Mouse (Mus musculus) adrenal gland, postnatal 4 days (tissue): ENCODE measurements around the gene Sun1. TPM values are rescaled to one million over a fixed set of nuclear protein-coding genes. Genes with fewer than 3 reads are reported as not detected.

Source experiments
- DNase-seq, 2 experiments: peaks; one replicate each; pipeline ENCODE4 v3.0.0; 2021 to 2022; ENCODE audit warnings: low spot score in 2 of 2, mixed read lengths in 2 of 2
- total RNA-seq, 2 experiments: library from RNA; stranded (reverse); gene quantifications; 2 replicates each; pipeline ENCODE4 v1.2.3; 2021

Gene Sun1
- total RNA-seq, 2 experiments from 2014 or later, result 78.5 to 81.6 TPM

DNA sequence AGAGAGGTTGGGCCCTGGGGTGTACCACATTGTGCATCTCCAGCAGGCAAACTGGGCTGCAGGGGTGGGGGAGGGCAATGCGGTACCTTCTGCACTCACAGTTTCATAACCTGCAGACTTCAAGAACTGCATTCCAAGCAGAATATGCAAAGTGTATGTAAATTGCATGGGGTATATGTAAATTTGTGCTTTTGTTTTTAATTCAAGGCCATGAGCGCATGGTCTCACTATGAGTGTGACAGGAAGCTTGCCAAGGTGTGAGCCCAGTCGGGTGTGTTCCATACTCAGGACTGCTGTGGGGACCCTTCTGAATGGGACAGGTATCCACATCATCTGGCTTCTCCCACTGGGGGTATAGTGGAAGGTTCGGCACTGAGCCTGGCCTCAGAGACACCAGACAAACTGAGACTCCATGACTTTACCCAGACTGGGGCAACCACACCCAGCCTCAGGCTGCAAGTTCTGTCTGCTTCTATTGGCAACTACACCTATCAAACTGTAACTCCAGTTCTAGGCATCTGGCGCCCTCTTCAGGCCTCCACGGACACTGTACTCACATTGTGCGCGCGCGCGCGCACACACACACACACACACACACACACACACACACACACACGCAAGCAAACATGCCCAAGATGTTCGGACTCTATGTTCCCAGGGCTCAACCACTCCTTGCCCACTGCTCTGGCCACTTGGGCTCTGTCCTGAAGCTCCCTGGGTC, 83.2 kb downstream of the Sun1 start:
- DNase-seq, result no peak

DNA sequence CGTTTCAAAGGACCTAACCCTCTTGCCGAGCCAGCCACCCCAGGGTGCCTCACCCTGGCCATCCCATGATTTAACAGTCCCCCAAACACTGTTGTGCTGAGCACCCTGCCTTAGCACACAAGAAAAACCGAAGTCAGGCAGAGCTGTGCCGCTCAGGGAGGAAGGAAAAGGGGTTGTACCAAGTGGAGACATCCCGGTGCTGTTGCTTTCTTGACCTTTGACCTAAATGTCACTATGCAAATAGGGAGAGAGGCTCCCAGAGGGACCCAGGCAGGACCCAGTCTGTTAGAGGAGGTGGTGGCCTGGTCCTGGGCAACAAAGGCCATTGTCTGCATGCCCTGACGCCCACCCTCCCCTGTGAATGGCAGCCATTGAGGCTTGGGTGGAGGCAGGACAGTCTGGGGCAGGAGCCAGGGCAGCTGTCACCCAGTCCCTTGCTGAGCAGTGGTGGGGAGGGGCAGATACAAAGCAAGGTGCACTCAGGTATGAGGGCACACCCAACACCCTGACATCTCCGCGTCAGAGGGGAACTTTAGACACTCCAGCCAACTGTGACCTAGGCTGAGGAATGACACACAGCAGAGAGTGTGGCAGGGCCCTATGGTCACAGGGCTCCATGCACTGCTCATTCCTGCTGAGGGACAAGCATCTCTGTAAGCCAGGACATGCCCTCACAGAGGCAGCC, 85.1 kb downstream of the Sun1 start:
- no peak for DNase-seq

DNA sequence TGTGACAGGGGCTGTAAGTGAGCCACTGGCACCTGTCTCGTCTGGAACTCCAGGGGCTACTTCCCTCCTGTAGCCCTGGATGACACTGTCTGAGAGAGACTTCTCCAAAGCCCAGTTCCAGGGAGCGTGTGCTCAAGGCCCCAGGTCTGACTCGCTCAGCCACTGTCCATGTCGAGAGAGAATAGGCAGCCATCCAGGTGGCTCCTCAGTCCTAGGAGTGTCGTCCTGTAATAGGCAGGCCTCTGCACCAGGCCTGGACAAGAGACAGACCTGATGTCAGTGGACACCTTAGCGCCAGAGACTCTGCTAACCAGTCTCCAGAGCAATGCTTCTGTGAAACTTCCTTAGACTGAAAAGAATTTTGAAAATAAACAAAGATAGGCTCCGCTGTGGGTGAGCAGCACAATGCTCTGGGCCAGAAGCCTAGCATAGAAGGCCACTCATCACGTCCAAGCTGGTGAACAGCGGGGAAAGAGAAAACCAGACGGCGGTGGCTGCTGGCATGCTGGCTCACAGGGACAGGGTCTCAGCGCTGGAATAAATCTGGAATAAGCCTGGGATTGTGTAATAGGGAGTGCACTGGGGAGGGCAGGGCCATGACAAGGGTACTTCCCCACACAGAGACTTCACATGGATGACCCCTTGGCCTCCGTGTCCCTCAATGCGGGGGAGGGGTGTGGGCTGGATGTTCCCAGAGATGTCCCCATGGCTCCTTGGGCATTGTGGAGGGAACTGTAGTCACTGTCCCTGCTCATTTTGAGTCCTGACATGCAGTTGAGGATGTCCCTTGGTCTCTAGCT, 85.9 kb downstream of the Sun1 start:
- no peak for DNase-seq

DNA sequence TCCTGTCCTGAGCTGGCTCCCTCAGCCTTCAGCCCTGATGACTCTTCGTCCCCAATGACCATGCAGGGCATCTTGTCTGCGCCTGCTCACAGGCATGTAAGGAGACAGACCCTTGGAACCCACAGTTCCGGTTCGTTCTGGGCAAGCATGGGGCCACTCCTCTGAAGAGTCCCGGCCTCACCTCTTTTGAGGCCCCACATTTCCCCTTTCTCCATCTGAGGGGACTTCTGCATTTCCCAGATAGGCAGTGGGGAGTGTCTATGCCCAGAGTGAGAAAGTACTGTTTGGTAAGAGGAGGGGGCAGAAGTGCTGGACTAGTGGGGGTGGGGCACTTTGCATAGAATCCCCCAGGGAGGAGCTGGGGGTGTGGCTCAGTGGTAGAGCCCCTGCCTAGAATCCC, 86.7 kb downstream of the Sun1 start:
- no peak for DNase-seq

DNA sequence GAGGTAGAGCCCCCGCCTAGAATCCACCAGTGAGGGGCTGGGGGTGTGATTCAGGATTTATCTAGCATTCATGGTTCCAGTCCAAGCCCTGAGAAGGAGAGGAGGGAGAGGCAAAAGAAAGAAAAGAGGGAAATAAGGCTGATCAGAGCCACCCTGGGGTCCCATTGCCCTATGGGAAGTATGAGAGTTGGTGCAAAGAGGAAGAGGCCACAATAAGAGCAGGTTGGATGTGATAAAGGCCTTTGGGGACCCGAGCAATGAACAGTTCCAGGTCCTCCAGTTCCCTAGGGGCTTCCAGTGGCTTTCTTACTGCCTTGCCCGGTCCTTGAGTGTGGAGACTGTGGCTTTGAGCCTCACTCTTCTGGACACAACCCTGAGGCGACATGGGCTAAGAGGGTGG, 87.3 kb downstream of the Sun1 start:
- no peak for DNase-seq

DNA sequence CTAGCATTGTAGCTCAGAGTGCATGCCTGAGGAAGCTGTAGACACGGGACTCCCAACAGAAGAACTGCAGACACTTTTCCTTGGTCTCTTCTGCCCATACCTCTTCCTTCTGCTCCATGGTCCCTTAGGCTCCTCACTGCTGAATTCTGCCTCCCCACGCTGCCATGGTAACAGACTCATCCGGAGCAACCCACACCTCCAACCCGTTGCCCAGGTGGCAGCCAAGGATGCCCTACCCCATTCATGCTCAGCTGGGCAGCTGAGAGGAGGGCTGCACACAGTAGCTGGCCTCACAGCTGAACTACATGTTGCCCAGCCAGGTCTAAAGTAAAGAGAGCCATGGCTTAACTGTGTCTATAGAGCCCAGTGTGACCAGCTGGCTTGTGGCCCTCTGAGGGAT, 88.2 kb downstream of the Sun1 start:
- no peak for DNase-seq

DNA sequence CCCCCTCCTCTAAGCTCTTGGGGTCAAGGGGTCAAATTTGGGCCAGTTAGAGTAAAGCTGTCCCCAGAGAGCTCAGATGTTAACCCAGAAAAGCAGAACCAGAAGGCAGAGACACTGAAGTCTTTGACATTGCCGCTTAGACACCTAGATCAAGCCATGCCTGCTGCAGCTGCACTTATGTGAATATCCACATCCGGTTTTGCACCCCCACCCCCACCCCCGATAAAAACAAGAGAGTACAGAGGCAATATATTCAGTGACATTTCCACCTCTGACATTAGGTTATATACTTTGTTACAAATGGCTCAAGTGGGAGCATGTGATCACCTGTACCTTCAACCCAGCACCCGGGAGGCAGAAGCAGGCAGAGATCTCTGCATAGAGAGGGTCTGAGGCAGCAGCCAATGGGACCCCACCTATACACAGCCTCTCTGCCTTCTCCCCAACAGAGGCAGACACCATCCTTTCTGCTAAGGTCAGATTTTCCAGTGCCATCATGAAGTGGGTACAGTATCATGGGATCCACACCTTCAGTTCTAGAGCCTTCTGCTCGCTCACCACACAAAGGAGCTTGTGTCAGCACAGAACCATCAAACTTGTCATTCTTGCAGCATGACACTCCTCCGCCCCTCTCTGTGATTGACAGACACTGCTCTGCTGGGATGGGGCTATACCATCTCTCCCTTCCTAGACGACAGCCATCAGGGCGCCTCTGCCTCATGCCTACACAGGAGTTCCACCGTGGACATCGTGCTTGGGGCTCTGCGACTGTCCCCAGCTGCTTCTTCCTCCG, 90.2 kb downstream of the Sun1 start:
- no peak for DNase-seq

DNA sequence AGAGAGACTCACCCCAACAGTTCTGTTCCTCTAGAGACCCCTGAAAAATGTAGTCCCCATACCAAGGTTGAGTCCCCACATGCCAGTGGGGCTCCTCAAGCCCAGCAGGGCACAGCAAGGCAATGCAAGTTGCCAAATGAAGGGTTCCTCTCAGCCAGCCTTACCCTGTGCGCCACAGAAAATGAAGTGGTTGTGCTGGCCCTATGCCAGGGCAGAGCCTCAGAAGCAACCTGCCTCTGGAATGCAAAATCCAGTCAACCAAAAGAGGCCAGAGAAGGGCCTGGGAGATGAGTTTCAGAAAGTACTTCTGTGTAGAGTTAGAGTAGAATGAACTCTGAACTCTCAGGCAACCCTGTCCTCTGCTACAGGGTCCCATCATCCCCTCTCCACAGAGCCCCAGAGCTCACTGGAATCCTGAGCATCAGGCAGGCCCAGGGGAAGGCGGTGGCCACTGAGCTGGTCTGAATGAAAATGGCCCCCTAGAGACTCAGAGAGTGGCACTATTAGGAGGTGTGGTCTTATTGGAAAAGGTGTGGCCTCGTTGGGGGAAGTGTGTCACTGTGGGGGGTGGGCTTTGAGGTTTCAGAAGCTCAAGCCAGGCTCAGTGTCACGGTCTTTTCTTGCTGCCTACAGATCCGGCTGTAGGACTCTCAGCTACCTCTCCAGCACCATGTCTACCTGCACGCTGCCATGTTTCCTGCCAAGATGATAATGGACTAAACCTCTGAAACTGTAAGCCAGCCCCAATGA, 91.5 kb downstream of the Sun1 start:
- no peak for DNase-seq

DNA sequence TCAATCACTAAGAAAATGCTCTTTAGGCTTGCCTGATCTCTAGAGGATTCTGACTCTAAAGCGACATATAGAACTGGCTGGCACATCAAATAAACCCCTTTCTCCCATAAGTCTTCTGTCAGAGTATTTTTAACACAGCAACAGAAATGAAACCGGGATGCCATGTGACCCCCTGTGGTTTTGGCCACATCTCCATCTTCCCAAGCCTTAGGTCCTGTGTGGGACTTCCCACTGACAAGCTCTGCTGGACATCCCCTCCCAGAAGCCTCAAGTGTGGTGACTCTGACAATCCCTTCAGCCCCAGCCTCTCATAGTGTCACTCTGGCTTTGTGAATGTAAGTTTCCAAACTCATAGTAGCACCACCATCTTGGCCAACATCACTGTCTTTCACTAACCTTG, 93.7 kb downstream of the Sun1 start:
- no peak for DNase-seq

DNA sequence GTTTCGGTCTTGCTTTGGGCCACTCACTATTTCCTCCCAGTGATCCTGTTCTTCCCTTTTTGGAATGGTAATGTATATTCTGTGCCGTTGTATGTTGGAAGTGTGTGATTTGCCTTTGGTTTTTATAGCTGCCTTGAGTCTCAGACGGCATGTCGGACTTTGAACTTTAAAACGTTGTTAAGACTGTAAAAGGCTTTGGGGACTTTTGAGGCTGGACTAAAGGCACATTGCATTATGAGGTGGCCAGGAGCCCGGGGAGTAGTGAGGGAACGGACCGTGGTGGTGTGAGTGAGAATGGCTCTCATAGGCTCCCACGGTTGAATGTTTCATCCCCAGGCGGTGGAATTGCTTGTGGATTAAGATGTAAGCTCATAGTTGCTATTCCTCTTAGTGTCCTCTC, 96.7 kb downstream of the Sun1 start:
- DNase-seq, result no peak

DNA sequence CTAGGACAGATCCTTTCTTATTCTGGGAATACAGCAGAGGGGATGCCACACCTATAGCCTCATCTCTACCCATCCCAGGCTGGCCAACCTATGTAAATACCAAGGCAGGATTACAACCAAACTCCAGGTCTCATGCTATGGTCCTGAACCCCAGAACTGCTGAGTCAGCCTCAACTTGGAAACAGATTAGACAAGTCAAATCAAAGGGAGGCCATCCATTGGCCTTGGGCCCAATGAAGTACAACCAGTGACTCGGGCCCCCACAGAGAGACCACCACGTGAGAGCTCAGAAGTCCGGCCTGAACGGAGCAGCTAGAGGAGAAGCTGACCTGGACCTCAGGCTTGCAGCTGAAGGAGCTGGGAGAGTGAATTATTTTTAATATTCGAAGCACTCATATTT, 97.3 kb downstream of the Sun1 start:
- DNase-seq, result no peak

Other genes starting within 250 kb of the Sun1 start
- 10 to 100 TPM; 30.4 to 33.9 TPM for gene Pdgfa, start 203.3 kb upstream of the Sun1 start, total RNA-seq
- 10 to 100 TPM; 23.1 to 31.3 TPM for gene Prkar1b, start 50.6 kb upstream of the Sun1 start, total RNA-seq
- 10 to 100 TPM; 15.8 to 16.1 TPM for gene Dnaaf5, start 50.4 kb upstream of the Sun1 start, total RNA-seq
- gene Get4, start 51.7 kb downstream of the Sun1 start, total RNA-seq, result 100 to 1,000 TPM; 102 to 118 TPM
- gene Adap1, start 125.0 kb downstream of the Sun1 start, total RNA-seq, result 1 to 10 TPM; 6.2 to 8.0 TPM
- gene Cox19, start 150.8 kb downstream of the Sun1 start, total RNA-seq, result 10 to 100 TPM; 62.9 to 65.6 TPM
- gene Cyp2w1, start 152.0 kb downstream of the Sun1 start, total RNA-seq, result not detected
- 10 to 100 TPM; 10.4 to 10.7 TPM for gene Gpr146, start 177.1 kb downstream of the Sun1 start, total RNA-seq
- under 1 TPM; 0.48 to 0.93 TPM for gene C130050O18Rik, start 204.6 kb downstream of the Sun1 start, total RNA-seq
- 1 to 10 TPM; 6.0 to 7.4 TPM for gene Gper1, start 222.5 kb downstream of the Sun1 start, total RNA-seq